Mouse (Mus musculus) 3T3-L1 (cell line): ENCODE measurements around the gene Tmem266.

Experiments used
- DNase-seq: peaks from one replicate; pipeline ENCODE4 v3.0.0-alpha.2; 2015; ENCODE audit warnings: low read depth, low spot score

The Tmem266 gene

DNA sequence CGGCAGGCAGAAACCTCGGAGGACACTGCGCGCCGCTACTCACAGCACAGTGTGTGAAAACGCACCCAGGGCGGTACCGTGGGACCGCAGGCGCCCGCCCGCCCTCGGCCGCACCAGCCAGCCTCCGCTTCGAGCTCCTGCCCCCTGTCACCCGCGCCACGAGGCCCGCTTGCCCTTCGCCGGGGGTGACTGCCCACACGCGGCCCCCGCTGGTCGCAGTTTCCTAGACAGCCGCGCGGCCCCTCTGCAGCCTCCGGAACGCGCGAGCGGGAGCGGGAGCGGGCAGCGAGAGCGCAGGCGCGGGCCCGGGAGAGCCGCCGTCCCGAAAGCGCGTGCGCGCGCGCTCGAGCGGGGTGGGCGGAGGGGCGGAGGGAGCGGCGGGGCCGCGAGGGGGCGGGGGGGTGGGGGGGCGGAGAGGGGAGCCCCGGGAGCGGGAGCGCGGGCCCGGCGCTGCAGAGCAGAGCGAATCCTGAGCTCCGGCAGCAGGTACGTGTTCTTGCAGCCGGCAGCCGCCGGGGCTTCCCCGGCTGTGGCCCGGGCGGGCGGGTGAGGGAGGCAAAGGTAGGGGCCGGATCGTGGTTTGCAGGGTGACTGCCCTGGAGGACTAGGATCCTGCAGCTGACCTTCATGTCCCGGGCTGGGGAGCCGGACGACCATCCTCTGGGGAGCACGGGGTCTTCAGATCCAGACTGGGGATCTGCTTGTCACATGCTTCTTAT lies at the start of gene Tmem266, which contains the start of gene Nrg4:
Tmem266 (plus strand) TSS at position 399 of the 719 bp plus-strand sequence.
Nrg4 (minus strand) TSS at position 330 of the 719 bp plus-strand sequence.
- peak; percentile 36 for DNase-seq

- DNase-seq, result no peak
Measured at GRCm38 (mm10) chr9:55277562-55277961, 49.2 kb upstream of the Tmem266 start.

GRCm38 (mm10) chr9:55279114-55279825 lies 47.4 kb upstream of the Tmem266 start:
- no peak for DNase-seq

GRCm38 (mm10) chr9:55283516-55283915 lies 43.2 kb upstream of the Tmem266 start:
- peak; percentile 50 for DNase-seq

GRCm38 (mm10) chr9:55285197-55285596 lies 41.5 kb upstream of the Tmem266 start:
- DNase-seq, result peak; percentile 71

DNA sequence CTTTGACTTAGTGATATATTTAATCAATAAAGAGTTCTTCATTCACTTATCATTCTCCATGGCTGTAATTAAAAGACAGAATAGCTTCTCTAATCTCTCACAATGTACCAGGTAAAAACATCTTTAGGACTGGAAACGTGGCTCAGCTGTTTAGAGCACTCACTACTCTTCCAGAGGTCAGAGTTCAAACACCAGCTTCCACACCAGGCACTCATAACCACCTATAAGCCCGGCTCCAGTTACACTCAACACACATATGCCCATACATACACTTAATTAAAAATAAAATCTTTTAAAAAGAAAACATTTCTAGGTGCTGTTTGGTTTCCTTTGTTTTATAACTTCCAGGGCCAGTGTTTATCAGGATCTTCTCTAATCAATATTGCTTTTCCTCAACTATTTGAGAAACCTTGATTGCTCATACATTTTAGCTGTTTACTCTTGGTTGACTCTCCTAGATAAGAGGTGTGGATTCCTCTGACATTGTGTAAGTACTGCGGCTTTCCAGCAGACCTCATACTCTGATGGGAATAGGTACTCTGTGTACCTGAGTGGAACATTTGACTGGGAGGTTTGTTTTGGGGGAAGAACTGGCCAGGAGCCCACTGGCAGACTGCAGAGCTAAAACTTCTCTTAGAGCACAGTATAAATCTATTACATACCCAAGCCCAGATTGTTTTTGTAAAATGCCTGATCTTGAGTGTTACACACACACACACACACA lies 37.1 kb upstream of the Tmem266 start:
- no peak for DNase-seq

- DNase-seq, result no peak
Measured at GRCm38 (mm10) chr9:55291966-55292365, 34.7 kb upstream of the Tmem266 start.

DNA sequence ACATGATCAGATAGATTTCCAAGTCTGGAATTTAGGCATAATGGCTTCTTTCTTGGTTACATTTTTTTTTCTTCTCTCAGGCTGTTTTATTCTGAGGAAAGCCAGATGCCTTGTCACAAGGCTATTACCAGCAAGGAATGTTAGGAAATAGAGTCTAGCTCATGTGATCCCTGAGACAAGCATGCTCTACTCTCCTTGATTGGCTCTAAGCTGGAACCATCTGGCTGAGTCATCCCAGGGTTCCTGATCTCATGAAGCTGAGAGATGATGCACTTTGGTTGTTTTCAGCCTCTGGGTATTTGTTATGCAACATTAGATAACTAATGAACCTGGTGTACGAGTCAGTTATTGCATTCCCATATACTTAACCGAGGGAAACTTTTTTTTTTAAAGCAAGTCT lies 30.5 kb upstream of the Tmem266 start:
- peak; percentile 77 for DNase-seq

DNA sequence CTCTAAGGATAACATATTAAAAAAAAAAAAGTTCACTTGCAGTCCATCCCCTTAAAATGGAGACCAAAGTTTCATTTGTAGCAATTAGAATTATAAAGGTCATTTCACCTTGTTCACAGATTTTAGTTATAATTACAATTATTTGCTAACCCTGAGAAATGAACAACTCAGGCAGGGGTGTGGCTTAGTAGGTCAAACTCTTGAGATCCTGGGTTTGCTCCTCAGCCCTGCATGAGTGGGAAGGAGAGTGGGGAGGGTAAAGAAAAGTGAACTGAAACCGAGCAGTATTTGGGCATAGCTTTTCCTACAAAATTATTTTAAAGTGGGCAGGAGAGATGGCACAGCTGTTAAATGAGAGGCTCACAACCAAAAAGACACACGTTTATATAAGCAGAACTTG lies 19.6 kb upstream of the Tmem266 start:
- no peak for DNase-seq

- no peak for DNase-seq
Measured at GRCm38 (mm10) chr9:55307557-55307956, 19.2 kb upstream of the Tmem266 start.

DNA sequence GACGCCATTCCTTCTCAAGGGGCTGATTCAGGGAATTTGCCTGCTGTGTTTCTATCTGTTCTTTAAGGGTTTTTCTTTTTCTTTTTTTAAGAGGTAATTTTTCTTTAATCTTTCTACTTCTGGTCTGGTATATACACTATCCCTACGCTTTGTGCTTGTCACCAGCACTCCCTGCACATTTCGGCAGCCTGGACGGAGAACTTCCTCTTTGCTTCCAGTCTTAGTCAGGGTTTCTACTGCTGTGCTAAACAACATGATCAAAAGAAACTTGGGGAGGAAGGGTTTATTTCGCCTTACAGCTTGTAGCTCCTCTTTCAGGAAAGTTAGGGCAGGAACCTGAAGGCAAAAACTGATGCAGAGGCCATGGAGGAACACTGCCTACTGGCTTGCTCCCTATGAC lies 18.3 kb upstream of the Tmem266 start:
- DNase-seq, result no peak

DNA sequence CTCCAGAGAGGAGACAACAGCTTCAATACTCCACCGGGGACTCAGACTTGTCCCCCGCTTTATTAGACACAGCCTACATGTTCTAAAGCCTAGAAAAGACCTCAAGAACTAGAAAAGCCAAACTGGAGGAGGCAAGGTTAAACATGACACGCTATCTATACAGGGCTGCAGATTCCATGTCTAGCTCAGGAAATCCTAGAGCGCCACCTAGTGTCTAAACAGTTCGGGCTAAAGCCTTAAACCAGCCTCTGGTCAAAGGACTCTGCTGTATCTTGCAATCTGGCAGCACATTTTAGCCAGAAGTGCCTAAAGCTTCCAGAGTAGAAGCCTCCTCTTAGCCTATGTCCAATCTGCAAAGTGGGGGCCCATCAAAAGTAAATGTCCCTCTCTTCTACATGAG lies 15.2 kb upstream of the Tmem266 start:
- DNase-seq, result peak; percentile 93

- no peak for DNase-seq
Measured at GRCm38 (mm10) chr9:55313619-55314261, 13.0 kb upstream of the Tmem266 start.

DNA sequence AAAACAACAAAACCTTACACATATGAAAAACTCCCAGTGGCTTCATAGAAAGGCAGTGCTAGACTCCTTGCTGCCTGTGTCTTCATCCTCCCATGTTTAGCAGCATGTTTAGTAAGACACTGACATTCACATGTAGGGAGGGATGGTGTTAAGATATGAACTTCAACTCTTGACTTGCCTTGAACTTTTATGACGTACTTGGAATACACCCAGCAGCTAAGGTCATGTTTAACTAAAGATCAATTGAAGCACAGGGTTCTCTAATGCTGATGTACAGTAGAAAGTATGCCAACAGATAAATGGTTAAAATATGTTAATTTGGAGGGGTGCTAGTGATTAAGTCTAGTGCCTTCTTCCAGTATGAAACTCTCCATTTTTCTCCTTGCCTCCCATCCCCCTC lies 4.1 kb upstream of the Tmem266 start:
- DNase-seq, result no peak

- DNase-seq, result no peak
Measured at GRCm38 (mm10) chr9:55324085-55324484, 2.6 kb upstream of the Tmem266 start.

DNA sequence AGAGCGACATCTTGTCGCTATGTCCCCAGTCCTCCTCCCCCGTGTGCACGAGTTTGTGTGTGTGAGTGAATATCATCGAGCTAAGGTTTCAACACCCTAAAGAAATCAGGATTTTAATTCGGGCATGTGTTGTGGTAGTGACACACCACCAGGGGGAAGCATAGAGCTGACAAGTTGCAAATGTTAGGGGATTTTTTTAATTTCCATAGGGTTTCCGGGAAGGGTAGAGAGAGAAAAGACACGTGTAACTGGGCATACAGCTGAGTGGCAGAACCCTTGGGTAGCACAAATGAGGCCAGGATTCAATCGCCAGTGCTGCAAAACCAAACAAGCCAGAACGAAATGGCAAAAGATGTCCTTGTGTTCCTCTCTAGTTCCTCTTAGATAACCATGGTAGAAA lies 2.2 kb upstream of the Tmem266 start:
- DNase-seq, result peak; percentile 27

DNA sequence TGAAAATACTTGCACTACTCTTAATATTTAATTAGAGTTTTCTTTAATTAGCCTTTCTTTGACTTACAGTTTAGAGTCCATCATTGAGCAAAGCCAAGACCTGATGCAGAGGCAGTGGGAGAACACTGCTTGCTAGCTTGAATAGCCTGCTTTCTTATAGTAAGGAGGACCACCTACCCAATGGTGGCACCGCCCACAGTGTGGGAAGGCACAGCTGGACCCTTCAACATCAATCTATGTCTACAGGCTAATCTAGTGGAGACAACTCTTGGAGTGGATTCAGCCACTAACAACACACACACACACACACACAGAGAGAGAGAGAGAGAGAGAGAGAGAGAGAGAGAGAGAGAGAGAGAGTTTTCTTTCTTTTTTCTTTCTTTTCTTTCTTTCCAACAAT lies 1.7 kb upstream of the Tmem266 start:
- no peak for DNase-seq

- peak; percentile 12 for DNase-seq
Measured at GRCm38 (mm10) chr9:55325564-55326514, 874 bp upstream of the Tmem266 start.

- peak; percentile 34 for DNase-seq
Measured at GRCm38 (mm10) chr9:55327234-55327615, 512 bp downstream of the Tmem266 start.

GRCm38 (mm10) chr9:55328151-55328918 lies 1.6 kb downstream of the Tmem266 start:
- DNase-seq, result no peak
